Mouse (Mus musculus): ENCODE results near the gene Ubxn4. TPM values are rescaled to one million over a fixed set of nuclear protein-coding genes. Genes with fewer than 3 reads are reported as not detected.

The Ubxn4 gene
- 66.2 TPM for polyA plus RNA-seq (2017; shearing (Covaris generic))

GRCm38 (mm10) chr1:128243627-128243995, at the start of gene Ubxn4:
Gene Ubxn4 (plus strand): TSS chr1:128243964.

GRCm38 (mm10) chr1:128328218-128328617, 84.5 kb downstream of the Ubxn4 start, which contains the start of gene Lct:
Gene Lct (minus strand): TSS chr1:128328318.

Other genes with a start within 250 kb of the Ubxn4 start
- gene Zranb3, start 140.9 kb upstream of the Ubxn4 start, polyA plus RNA-seq (2017; shearing (Covaris generic)), result 1.9 TPM
- gene R3hdm1, start 140.7 kb upstream of the Ubxn4 start, polyA plus RNA-seq (2017; shearing (Covaris generic)), result 94.1 TPM
- gene Lct, start 84.4 kb downstream of the Ubxn4 start, polyA plus RNA-seq (2017; shearing (Covaris generic)), result not detected
- 80.2 TPM for gene Mcm6, start 115.7 kb downstream of the Ubxn4 start, polyA plus RNA-seq (2017; shearing (Covaris generic))
- 190 TPM for gene Dars, start 173.4 kb downstream of the Ubxn4 start, polyA plus RNA-seq (2017; shearing (Covaris generic))

Data from CD4-positive, CD25-positive, alpha-beta regulatory T cell, adult 9 weeks (primary cell).